Mouse (Mus musculus) Muller cell, postnatal 12 days (primary cell): ENCODE results near the gene Myrf.

ENCODE experiments used
- DNase-seq: peaks from one replicate; pipeline ENCODE4 v3.0.0-alpha.2; 2015; ENCODE audit errors: inconsistent ontology term

Gene Myrf

GRCm38 (mm10) chr19:10210885-10211284 lies 29.7 kb downstream of the Myrf start:
- no peak for DNase-seq

DNA sequence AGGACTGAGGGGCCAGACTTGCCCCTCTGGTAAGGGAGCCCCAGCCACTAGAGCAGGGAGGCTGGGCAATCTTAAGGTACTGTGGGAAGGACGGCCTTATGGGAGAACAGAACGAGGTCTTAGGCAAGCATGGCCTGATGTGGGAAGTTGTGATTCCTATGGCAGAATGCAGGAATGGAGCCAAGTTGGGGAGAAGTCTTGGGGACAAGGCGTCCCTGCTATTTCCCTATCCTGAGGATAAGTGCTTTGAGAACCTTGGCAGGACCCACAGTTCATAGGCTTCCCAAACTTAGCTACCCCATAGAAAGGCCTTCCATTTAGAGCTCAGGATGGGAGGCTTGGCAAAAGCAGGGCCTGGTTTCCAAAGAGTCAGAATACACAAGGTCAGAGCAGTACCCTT lies 31.7 kb downstream of the Myrf start:
- no peak for DNase-seq

DNA sequence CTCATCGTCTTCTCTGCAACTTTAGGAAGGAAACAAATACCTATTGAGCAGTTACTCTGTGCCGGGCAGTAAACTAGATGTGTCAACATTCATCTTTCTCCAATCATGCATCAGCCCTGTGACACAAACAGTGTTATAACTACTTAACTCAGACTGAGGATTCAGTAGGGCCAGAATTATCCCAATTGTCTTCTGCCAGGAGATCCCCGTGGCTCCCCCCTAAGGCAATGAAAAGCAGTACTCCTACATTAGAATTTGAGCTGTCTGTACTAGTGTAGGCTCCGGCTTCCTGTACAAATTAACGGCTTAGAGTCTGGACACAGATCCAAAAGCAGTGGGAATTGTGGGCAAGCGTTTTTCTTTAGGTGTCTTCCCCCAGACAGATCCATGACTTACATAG lies 35.5 kb downstream of the Myrf start:
- DNase-seq: no peak

DNA sequence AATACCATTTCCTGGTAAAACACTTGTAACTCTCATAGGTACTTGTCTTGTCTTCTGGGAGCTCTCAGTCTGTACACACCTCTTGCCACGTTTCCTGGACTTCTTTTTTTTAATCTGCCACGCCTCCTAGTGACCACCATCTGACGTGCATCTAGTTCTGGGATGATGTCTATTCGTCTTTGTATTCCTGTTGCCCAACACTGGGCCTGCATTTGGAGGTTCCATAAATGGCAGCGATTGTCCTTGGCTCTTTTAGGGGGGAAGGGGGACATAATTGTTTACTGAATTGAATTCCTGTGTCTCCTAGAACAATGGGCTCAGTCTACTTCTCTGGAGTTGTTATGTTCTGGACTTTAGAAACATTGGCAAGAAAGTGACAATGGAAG lies 35.9 kb downstream of the Myrf start:
- DNase-seq: peak; percentile 76

DNA sequence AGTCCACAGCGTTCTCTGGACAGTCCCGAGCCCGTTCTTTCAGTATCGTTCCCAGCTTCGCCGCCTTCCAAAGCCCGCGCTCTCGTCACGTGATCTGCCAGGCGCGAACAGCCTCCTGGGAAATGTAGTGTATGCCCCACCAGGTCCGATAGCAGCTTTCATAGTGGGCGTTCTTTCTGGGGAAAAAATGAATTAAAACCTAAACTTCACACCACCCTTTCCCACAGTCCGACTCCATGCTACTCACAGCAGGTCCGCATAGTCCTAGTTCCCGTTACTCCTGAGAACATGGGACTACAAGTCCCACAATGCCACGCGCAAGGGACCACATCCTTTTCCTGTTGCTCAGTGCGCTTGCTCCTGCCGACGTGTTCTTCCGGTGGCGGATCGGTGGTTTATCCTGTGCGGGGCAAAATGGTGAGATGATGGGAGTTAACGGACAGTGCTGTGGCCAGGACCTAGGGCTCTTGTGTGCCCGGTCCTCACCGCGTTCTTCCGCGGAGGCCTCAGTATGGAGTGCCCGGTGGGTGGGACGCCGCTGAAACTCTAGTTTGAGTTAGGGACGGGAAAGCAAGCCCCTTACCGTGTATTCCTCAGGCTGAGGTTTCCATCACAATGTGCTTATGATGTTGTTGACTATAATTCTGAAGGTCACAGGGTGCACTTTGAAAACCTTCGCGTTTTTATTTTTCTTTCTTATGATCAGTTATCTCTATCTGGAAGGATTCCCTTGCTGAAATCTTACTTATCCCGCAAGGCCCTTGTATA lies 36.5 kb downstream of the Myrf start, which contains the start of the genes Tmem258 and Fen1:
TSS of gene Tmem258 (plus strand) at position 167 of the 768 bp plus-strand sequence.
TSS of gene Fen1 (minus strand) at position 322 of the 768 bp plus-strand sequence.
- peak; percentile 91 for DNase-seq

GRCm38 (mm10) chr19:10203146-10203847 lies 37.3 kb downstream of the Myrf start:
- DNase-seq: no peak

GRCm38 (mm10) chr19:10198723-10199122 lies 41.8 kb downstream of the Myrf start:
- peak; percentile 62 for DNase-seq

GRCm38 (mm10) chr19:10198286-10198685 lies 42.3 kb downstream of the Myrf start:
- no peak for DNase-seq

DNA sequence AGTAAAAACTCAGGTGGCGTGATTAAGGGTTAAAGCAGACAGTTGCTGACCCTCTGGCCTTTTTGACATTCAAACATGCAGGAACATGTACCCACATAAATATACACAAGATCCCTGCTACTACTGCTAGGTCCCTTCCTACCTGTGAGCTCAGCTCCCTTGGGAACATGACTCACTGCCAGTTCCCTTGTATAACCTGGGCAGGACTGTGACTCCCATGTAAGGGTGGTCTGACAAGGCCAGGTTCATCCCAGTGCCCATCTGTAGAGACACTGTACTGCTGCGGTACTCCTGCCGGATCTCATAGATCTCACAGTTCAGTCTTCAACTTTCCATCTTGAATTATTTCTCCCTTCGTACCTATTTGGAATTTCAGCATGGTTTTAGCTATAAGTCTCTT lies 43.4 kb downstream of the Myrf start:
- no peak for DNase-seq

GRCm38 (mm10) chr19:10195252-10195651 lies 45.3 kb downstream of the Myrf start:
- peak; percentile 88 for DNase-seq

GRCm38 (mm10) chr19:10194337-10194736 lies 46.2 kb downstream of the Myrf start:
- DNase-seq: no peak

GRCm38 (mm10) chr19:10191326-10191725 lies 49.2 kb downstream of the Myrf start:
- DNase-seq: no peak

GRCm38 (mm10) chr19:10190796-10191195 lies 49.8 kb downstream of the Myrf start:
- peak; percentile 32 for DNase-seq

GRCm38 (mm10) chr19:10189940-10190339 lies 50.6 kb downstream of the Myrf start:
- DNase-seq: no peak

GRCm38 (mm10) chr19:10189022-10189421 lies 51.5 kb downstream of the Myrf start:
- no peak for DNase-seq

DNA sequence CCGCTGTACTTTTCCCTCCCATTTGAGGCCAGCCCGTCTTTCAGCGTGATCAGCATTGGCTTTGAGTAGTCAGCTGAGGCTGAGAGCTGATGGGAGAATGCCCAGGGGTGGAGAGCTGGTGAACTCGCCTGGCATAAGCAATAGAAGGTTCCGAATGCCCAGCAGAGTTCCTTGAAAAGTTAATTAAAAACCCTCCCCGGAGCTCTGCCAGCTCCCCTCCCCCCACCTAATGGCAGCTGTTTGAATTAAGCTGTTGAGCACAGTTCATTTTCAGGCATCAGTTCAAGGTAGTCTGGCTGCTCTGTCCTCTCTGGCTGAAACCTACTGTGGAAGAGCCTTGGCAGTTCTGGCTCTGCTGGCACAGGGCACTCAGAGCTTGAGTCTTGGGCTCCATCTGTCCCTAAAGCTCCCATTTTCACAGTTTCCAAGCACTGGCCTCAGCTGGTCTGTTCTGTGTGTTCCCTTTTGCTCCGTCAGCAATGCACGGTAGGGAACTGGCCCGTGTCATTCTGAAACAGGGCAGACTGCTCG lies 52.2 kb downstream of the Myrf start:
- peak; percentile 74 for DNase-seq

GRCm38 (mm10) chr19:10186569-10186968 lies 54.0 kb downstream of the Myrf start:
- no peak for DNase-seq

GRCm38 (mm10) chr19:10185876-10186275 lies 54.7 kb downstream of the Myrf start:
- DNase-seq: no peak

DNA sequence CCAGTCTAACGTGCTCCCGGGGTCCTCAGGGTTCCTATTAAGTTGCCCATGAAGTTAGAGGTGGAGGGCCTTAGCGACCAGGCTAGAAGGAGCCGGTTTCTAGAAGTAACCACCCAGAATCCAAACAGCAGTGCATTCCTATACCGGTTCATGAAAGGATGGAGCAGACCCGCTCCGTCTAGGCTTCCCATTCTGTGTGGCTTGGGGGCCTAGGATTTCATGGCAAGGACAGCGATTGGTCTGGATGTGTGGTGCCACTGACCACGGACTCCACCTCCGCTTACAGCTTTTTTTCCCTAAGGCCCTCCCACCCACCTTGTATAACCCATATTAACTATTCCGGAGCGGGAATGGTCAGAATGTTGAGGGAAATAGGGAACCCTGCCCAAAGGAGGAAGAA lies 56.5 kb downstream of the Myrf start:
- peak; percentile 68 for DNase-seq

DNA sequence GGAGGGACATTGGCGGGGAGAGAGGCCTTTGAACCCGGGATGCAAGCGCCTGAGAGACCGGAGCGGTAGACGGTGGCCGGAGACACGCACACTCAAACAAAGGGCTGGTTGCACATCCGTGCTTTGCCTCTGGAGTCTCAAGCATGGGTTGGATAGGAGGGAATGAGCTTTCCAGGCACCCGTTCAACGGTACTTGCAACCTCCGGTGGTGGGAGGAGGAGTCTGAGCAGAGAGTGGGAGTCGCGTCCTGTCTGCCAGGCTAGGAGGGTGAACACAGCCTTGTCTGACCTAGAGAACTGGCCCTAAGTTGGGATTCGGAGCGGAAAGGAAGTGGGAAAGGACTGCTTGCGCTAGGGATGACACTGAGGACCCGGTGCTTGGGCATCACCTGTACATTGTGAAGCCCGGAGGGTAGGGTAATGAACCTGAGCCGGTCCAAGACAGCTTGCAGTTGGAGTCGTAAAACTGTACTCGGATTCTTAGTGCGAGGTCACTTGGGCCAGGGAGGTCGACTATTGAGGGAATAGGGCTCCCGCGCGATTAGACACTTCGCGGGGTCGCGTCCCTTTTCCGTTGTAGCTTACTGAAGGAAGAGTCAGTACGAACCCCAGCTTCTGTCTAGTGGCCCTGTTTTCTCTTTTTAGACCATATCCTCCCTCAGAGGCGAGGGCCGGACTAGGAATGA lies 57.1 kb downstream of the Myrf start:
- DNase-seq: peak; percentile 80

DNA sequence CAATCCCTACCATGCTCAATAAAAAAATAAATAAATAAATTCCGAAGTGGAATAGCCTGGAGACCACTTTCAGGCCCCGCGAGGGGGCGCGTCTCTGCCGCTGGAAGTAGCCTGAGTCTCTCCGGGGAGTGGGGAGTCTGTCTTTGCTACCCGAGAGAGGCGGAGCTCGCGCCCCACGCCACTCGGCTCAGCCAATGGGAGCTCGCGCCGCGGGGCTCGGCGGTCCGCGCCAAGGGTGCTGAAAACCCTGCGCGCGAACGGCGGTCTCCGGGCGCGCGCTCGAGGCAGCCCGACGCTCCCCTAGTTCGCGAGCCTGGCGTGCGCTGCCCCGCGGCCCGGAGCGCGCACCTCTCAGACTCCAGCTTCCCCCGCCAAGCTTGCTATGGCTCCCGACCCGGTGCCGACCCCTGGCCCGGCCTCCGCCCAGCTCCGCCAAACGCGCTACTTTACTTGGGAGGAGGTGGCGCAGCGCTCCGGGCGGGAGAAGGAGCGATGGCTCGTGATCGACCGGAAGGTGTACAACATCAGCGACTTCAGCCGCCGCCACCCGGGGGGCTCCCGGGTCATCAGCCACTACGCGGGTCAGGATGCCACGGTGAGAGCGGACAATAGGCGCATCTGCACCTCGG lies 57.8 kb downstream of the Myrf start, which contains the start of gene Fads1:
TSS of gene Fads1 (plus strand) at position 219 of the 629 bp plus-strand sequence.
- DNase-seq: peak; percentile 96

- DNase-seq: no peak
Observed at GRCm38 (mm10) chr19:10182142-10182541, 58.4 kb downstream of the Myrf start.
